Mouse (Mus musculus) adrenal gland, adult 8-10 months (tissue): ENCODE data around the gene Jmjd7. TPM values are rescaled to one million over a fixed set of nuclear protein-coding genes. Genes with fewer than 3 reads are reported as not detected.
A peak's percentile ranks its signal among the peaks of the same experiment; 100 is the strongest.

Source experiments
- DNase-seq: peaks from one replicate; pipeline ENCODE4 v3.0.0; 2022
- total RNA-seq, 4 experiments: library from RNA; stranded (reverse); gene quantifications; 2 replicates each; pipeline ENCODE4 v1.2.4; 2022

Gene Jmjd7
- 10 to 100 TPM in 2 of 4 experiments, 1 to 10 TPM in 2; 7.3 to 16.7 (median 10.8) TPM for total RNA-seq

DNA sequence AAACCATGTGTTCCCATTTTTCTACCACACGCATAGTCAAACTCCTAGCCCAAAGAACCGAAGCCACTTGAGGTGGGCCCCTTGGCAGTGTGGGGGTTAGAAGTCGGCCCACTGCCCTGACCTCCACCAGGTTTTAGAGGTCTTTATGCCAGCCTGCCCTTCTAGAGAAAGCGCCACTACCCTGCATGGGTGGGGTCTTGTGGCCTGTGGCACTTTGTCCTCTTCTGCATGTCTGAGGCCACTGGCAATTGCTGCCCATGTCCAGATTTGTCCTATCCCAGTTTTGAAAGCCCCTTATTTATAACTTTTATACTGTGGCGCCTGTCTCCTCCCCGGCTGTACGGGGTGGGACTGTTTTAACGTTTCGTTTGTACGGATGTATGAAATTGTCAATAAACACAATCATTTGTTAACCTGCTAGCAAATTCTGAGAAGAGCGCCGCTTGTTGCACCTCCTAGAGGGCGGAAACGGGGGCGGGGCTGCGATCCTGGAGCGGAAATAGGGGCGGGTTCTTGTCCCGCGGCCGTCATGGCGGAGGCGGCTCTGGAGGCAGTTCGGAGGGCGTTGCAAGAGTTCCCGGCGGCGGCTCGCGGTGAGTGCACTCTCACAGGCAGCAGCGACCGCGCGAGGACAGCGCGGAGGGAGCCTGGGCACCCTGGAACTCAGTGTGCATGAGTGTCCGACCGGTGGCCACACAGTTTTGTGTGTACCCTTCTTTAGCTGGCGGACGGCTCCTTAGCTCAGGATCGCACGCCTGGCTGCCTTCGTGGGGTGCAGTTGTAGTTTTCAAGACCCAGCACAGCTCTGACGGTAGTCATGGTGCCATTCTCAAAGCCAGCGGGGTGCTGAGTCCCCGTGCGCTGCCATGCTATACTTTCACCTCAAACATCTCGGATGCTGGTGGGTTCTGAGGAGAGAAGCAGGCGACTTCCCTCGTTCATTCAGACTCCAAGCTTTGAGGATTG lies at the start of gene Jmjd7, which contains the start of gene Gm28042:
TSS of gene Jmjd7 (plus strand) at position 500 of the 966 bp plus-strand sequence.
TSS of gene Gm28042 (plus strand) at position 510 of the 966 bp plus-strand sequence.
- DNase-seq, result peak; percentile 90

- DNase-seq, result no peak
Observed at GRCm38 (mm10) chr2:119980343-119980986, 46.8 kb upstream of the Jmjd7 start.

DNA sequence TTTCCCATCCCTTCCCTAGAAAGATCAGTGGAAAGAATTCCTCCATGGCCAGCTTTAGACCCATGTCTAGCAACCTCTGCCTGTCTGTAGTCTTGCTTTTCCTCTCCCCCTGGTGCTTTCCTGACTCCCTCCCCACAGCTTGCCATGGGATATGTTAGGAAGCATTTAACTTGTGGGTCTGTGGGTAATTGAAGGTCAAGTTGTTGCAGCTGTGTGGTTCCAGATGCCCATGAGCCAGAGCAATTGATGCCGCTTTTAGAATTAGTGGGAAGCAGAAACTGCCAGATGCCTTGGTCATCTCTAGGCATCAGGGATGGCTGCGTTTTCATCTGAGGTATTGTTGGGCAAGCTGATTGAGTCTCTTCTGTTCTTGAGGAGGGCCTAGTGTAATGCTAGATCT lies 45.7 kb upstream of the Jmjd7 start:
- DNase-seq, result no peak

GRCm38 (mm10) chr2:119985871-119986270 lies 41.4 kb upstream of the Jmjd7 start:
- no peak for DNase-seq

DNA sequence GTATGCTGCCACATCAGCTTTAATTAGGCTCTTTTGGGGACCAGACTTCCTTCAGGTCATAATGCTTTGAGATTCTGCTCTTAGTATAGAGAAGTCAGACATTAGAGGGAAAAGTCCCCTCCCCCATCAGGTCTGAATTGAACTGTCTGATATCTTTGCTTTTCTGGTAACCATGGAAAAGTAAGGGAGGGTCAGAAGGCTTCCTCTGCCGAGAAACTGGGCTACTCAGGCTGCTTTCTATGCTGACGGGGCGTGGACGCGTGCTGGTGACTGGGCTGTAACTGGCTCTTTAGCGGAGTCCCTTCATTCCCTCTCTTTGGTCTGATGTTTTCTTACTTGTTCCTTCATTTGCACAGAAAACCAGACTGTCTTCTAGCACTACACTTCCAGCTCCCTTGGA lies 40.9 kb upstream of the Jmjd7 start:
- no peak for DNase-seq

- no peak for DNase-seq
Observed at GRCm38 (mm10) chr2:119987441-119987840, 39.8 kb upstream of the Jmjd7 start.

GRCm38 (mm10) chr2:119988952-119989351 lies 38.3 kb upstream of the Jmjd7 start:
- no peak for DNase-seq

- no peak for DNase-seq
Observed at GRCm38 (mm10) chr2:119990881-119991280, 36.4 kb upstream of the Jmjd7 start.

- no peak for DNase-seq
Observed at GRCm38 (mm10) chr2:119992349-119992748, 34.9 kb upstream of the Jmjd7 start.

DNA sequence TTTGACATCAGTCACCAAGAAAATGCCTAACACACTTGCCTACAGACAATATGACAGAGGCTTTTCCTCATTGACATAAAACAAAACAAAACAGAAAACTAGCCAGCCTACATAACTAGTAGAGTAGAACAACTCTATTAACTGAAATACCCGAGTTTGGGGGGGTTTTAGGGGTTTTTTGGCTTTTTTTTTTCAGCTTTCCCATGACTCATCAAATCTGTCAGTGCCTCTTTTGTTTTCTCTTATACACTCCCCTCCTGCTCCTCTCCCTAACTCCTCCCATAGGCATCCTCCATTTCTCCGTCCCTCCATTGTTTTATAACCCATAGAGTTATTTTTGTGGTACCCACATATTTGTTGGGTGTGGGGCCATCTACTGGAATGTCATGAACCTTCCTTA lies 33.8 kb upstream of the Jmjd7 start:
- DNase-seq, result no peak

- DNase-seq, result no peak
Observed at GRCm38 (mm10) chr2:119994839-119995238, 32.4 kb upstream of the Jmjd7 start.

GRCm38 (mm10) chr2:119995391-119996281 lies 31.6 kb upstream of the Jmjd7 start:
- DNase-seq, result peak; percentile 24

DNA sequence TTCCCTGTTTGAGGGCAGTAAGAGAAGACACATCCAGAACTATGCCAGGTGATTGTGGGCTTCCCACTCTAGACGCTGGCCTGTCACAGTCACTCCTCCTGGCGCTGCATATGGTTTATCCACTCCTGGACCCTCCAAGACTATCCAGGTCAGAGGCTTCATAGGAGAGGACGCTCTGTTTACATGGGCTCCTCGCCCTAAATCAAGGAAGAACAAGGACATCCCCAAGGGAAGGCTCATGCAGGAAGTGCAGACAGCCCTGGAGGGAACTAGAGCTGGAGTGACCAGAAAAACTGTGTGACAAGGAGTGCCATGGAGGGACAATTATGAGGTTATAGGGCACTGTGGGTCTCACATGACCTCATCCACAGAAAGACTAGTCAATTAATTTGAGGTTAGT lies 29.9 kb upstream of the Jmjd7 start:
- DNase-seq, result no peak

DNA sequence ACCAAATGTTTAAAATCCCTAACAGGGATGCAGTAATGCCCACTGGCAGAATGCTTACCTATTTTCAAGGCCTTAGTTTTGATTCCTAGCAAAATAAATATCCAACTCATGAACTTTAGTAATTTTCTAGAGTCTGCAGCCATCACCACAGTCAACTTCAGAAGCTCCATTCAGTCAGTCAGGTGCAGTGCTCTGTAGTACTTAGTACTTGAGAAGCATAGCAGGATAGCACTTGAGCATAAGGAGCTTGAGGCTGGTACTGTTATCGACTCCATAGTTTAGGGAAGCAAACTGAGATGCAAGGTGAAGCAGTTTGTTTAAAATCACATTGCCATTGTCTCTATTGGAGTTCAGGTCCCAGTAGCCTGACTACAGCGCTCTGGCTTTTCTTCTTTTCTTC lies 27.6 kb upstream of the Jmjd7 start:
- DNase-seq, result no peak

DNA sequence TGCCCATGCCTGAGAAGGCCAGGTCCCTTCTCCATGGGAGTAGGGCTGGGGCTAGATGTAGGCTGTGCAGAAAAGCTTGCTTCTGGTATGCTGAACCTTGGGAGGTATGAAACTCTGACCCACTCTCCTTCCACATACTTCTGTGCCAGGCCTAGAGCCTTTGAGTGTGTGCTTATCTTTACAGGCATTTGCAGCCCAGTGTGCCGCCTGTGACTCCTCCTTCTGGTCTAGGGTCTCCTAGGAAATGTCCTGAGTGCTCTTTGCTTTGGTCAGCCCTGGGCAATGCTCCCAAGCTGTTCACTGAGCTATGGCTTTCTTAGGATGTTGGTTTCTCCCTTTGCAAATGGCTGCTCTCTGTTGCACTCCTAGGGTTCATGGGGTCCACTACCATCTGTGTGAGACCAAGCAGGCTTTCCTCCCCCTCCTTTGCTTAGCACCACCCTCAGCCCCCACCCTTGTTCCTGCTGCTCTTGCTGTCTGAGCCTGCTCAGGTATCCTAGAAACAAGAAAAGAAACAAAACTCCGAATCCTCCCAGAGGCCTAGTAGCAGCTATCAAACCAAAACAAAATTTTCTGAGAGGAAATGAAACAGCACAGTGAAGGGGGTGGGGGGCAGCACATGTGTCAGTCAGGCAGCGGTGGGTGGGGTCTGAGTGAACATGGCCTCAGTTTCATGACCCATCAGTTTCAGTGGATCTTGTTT lies 26.2 kb upstream of the Jmjd7 start:
- DNase-seq, result no peak

DNA sequence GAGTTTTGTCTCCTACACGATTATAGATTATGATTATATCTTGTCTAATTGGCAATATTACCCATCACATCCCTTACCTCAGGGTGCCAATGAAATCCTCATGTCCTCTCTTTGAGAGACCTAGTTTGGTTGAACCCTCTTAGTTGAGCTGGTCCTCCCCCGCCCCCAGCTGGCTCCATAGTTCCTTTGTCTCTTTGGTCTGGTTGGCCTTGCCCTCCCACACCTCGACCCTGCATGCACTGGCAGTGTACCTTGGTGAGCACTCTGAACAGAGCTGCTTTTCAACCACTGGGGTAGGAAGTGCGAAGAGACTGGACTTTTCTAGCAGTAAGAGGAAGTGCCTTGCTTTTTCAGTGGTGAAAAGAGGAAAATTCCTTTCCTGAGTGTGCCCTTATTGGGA lies 25.3 kb upstream of the Jmjd7 start:
- no peak for DNase-seq

DNA sequence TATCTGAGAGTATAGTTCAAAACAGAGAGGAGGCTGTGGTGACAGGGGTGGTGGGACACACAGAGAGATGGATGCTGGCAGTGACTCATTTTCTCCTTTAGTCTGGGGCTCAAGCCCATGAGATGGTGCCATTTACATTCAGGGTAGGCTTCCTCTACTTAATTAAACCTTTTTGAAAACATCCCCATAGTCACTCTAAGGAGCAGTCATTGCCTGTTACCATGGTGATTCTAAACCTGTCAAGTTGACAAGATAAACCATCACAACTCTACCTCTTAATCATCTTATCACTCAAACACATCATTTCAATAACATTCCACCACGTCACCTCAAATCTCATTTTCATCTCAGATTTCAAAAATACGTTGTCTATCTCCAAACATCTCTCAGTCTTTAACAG lies 23.3 kb upstream of the Jmjd7 start:
- no peak for DNase-seq

DNA sequence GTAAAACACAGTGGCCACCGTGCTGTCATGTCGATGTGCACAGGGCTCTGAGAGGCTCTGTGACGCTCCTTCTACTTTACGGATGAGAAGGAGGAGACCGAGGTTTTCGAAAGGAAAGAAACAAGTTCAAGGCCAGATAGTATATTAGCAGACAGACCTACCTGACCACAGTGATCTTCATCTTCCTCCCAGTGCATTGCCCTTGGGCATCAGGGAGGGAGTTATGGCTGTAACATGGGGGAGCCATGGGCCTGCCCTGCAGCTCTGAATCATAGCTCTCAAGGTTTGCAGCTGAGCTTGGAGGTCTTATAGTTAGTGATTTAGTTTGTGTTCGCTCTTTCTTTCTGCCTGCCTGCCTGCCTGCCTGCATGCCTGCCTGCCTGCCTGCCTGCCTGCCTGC lies 20.6 kb upstream of the Jmjd7 start:
- DNase-seq, result no peak

DNA sequence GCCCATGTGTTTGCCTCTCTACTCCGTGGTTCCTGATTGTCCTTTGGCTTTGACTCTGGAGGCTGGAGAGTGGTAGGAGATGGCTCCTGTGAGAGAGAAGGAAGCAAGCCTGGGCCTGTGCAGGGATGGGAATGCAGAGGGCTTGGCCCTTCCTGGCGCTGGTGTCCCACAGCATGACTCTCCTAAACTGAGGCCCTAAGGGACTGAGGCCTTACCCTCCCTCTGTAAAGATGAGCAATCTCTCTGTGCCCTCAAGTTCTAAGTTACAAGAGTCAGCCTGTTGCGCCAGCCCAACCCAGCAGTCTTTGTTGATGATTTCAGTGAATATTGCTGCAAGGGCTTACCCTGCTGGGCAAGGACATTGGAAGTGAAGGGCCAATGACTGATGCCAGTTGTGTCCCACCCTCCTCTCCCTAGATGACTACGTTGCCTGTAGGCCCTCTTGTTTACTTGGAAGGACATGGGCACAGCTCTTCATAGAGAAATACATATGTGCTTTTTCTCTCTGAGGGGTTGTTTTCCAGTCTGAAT lies 19.5 kb upstream of the Jmjd7 start:
- DNase-seq, result peak; percentile 79

GRCm38 (mm10) chr2:120008672-120009071 lies 18.6 kb upstream of the Jmjd7 start:
- DNase-seq, result no peak

- DNase-seq, result no peak
Observed at GRCm38 (mm10) chr2:120011462-120012200, 15.7 kb upstream of the Jmjd7 start.
